Comparison of ENCODE assay signal across 9 mouse cellular contexts in the genomic region with DNA sequence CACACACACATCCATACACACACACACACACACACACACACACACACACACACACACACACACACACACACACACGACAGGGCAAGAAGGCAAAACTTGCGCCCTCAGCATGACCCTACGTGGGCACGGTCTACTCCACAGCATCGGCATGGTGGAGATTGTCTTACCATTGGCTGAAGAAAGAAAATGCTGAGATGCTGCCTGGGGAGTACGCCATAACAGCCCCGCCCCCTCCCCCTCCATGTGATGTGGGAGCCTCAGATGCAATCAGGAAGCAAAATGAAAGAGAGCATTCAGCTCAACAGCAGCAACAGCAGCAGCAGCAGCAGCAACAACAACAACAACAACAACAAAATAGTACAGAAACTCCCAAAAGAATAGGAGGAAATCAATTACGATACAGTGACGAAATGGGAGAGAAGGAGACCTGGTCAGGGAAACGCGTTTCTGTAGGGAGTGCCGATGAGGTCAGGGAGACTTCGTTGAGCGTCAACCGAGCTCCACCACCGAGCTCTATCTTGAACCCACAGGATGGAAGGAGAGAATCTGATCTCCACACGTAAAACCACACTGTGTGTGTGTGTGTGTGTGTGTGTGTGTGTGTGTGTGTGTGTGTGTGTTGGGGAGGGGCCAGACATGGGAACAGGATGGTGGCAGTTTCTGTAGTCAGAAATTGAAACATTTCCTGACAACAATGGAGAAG. TPM values are rescaled to one million over a fixed set of nuclear protein-coding genes. Genes with fewer than 3 reads are reported as not detected.
A peak's percentile ranks its signal among the peaks of the same experiment; 100 is the strongest.
DNase-seq lines count a peak whose midpoint lies in the region; ATAC-seq lines count a peak whose summit lies in the region.
"Had no signal": no experiment of that assay in that cellular context is flagged by ENCODE, and none has a peak within 500 bp of the region (broad histone marks: within the 10 kb centered on the region; RNA-seq: fewer than 3 reads in every experiment).

No protein-coding gene starts in this region.

- no peak overlapping the region for H3K4me3 ChIP-seq in intestine, embryonic 14.5 days (ENCODE audit: low read depth, low read length)
- H3K4me3 ChIP-seq in lung, embryonic 16.5 days (ENCODE audit: low read length): no peak overlapping the region

- no peaks in the 10 kb centered on the region for H3K27me3 ChIP-seq in intestine, embryonic 14.5 days (replicated peaks; ENCODE audit: control insufficient read depth, insufficient read depth, low read length)
- H3K27me3 ChIP-seq in lung, embryonic 16.5 days (ENCODE audit: control insufficient read depth, insufficient read depth, low read depth, low read length): no peaks in the 10 kb centered on the region

- peak overlapping the region; percentile 81 for H3K27ac ChIP-seq in intestine, embryonic 14.5 days (ENCODE audit: low read depth)
- no peak overlapping the region; the same call in 1 of the 2 replicates for H3K27ac ChIP-seq in lung, embryonic 16.5 days (ENCODE audit: low read length)

- H3K4me1 ChIP-seq in intestine, embryonic 14.5 days (replicated peaks; ENCODE audit: control insufficient read depth, insufficient read depth, low read length): peaks cover 10% of the 10 kb centered on the region
- peaks cover 8% of the 10 kb centered on the region; the same call in 1 of the 2 replicates for H3K4me1 ChIP-seq in lung, embryonic 16.5 days (replicated peaks; ENCODE audit: control insufficient read depth, insufficient read depth, low read length)

- 61% methylated on average over 17 of the region's 17 CpGs for WGBS in intestine, embryonic 14.5 days
- 58% methylated on average over 17 of the region's 17 CpGs for WGBS in lung, embryonic 16.5 days

- H3K9ac ChIP-seq in intestine, embryonic 14.5 days (ENCODE audit: low read length): 0 out of 2 replicates have a peak overlapping the region, but pooled peaks have one; percentile 18
- H3K9ac ChIP-seq in lung, embryonic 16.5 days (ENCODE audit: low read length): peak overlapping the region; percentile 9; the same call in 1 of the 2 replicates

- H3K36me3 ChIP-seq in intestine, embryonic 14.5 days (ENCODE audit: control insufficient read depth, insufficient read depth, low read length): no peaks in the 10 kb centered on the region
- no peaks in the 10 kb centered on the region for H3K36me3 ChIP-seq in lung, embryonic 16.5 days (ENCODE audit: control insufficient read depth, insufficient read depth, low read length)

- peak; percentile 79 for ATAC-seq in activated CD4-positive, CD25-positive, alpha-beta regulatory T cell, adult 4 months
- ATAC-seq in intestine, embryonic 14.5 days (replicated peaks; ENCODE audit: low FRiP score, low TSS enrichment, low read depth): peak; percentile 51; the same call in 1 of the 2 replicates
- 0 out of 2 replicates have a peak, but pooled peaks have one; percentile 15 for ATAC-seq in lung, embryonic 16.5 days (ENCODE audit: low read depth)

- H3K4me2 ChIP-seq in intestine, embryonic 14.5 days (ENCODE audit: low read length): peak overlapping the region; percentile 35; the same call in 1 of the 2 replicates
- peak overlapping the region; percentile 33; the same call in 1 of the 2 replicates for H3K4me2 ChIP-seq in lung, embryonic 16.5 days (ENCODE audit: low read depth, low read length)

- peak; percentile 94 for DNase-seq in CD4-positive helper T cell, adult 2 months (ENCODE audit: low read depth, low spot score)
- DNase-seq in intestine, embryonic 14.5 days (ENCODE audit: low spot score): no peak
- peak; percentile 55 for DNase-seq in thymus, postnatal 25 days
- no peak for DNase-seq in Muller cell, postnatal 12 days (ENCODE audit: inconsistent ontology term)
- DNase-seq in layer of hippocampus, adult 8-10 months (ENCODE audit: low spot score in 2 of 2): no peak
- DNase-seq in layer of hippocampus, adult 11-12 months (ENCODE audit: low spot score): no peak

- no peaks in the 10 kb centered on the region for H3K9me3 ChIP-seq in intestine, embryonic 14.5 days (ENCODE audit: control insufficient read depth, low read length)
- no peaks in the 10 kb centered on the region for H3K9me3 ChIP-seq in lung, embryonic 16.5 days (ENCODE audit: control insufficient read depth, low read length)

RNA-seq across cellular contexts. Expression of a gene that starts 21.5 kb away (rescaled TPM):
- polyA plus RNA-seq in activated CD4-positive, CD25-positive, alpha-beta regulatory T cell, adult 4 months (2017; shearing (Covaris generic)): 1 to 10 TPM; 8.0 to 8.6 TPM
- 9.3 and 10.9 TPM in 2 replicates for polyA plus RNA-seq in intestine, embryonic 14.5 days (2014; fragmentation: Nextera tagmentation; extraction: Ambion mirVana)
- 0.93 and 1.8 TPM in 2 replicates for polyA plus RNA-seq in lung, embryonic 16.5 days (2015; fragmentation: Nextera tagmentation; extraction: Ambion mirVana)
- 1 to 10 TPM; 4.8 to 7.3 (median 6.9) TPM for total RNA-seq in layer of hippocampus, adult 8-10 months (2022)

RNA-seq across cellular contexts. Expression of a gene that starts 41.4 kb away (rescaled TPM):
- not detected for polyA plus RNA-seq in activated CD4-positive, CD25-positive, alpha-beta regulatory T cell, adult 4 months (2017; shearing (Covaris generic))
- polyA plus RNA-seq in intestine, embryonic 14.5 days (2014; fragmentation: Nextera tagmentation; extraction: Ambion mirVana): not detected in 2 replicates
- not detected in 2 replicates for polyA plus RNA-seq in lung, embryonic 16.5 days (2015; fragmentation: Nextera tagmentation; extraction: Ambion mirVana)
- total RNA-seq in layer of hippocampus, adult 8-10 months (2022): not detected
- polyA plus RNA-seq: brain, embryonic 14.5 days had no signal

RNA-seq across cellular contexts. Expression of a gene that starts 54.0 kb away (rescaled TPM):
- 10 to 100 TPM; 21.6 to 33.6 TPM for polyA plus RNA-seq in activated CD4-positive, CD25-positive, alpha-beta regulatory T cell, adult 4 months (2017; shearing (Covaris generic))
- 52.1 and 58.0 TPM in 2 replicates for polyA plus RNA-seq in intestine, embryonic 14.5 days (2014; fragmentation: Nextera tagmentation; extraction: Ambion mirVana)
- 31.5 and 34.8 TPM in 2 replicates for polyA plus RNA-seq in lung, embryonic 16.5 days (2015; fragmentation: Nextera tagmentation; extraction: Ambion mirVana)
- 10 to 100 TPM; 45.5 to 52.5 (median 48.4) TPM for total RNA-seq in layer of hippocampus, adult 8-10 months (2022)

Comparison
In these comparisons a context has a peak if more than half of its experiments do, and no peak if none do; other contexts are left out.
1. DNase-seq: peak in CD4-positive helper T cell, adult 2 months (single experiment) and thymus, postnatal 25 days (single experiment); none in intestine, embryonic 14.5 days (single experiment), Muller cell, postnatal 12 days (single experiment), layer of hippocampus, adult 8-10 months (0 of 2) and layer of hippocampus, adult 11-12 months (single experiment).
2. ATAC-seq: peak in every context shown above with its lines; median percentile 79 in activated CD4-positive, CD25-positive, alpha-beta regulatory T cell, adult 4 months; 51 in intestine, embryonic 14.5 days; 15 in lung, embryonic 16.5 days.